Mouse (Mus musculus) heart, adult 10 weeks (tissue): Measurements from ENCODE around the gene Golt1b. TPM values are rescaled to one million over a fixed set of nuclear protein-coding genes. Genes with fewer than 3 reads are reported as not detected.

Source experiments
- polyA plus RNA-seq: library from polyadenylated mRNA; stranded (reverse); fragments of 350-450 nt; fragmentation: Illumina TruSeq; extraction: RNeasy Lipid Tissue Mini Kit (QIAGEN cat#74804); gene quantifications from one replicate; pipeline ENCODE4 v1.2.3, GENCODE M21; 2014; ENCODE audit warnings: low read depth, low replicate concordance

The Golt1b gene
- 14.0 TPM for polyA plus RNA-seq

GRCm38 (mm10) chr6:142387011-142387754 is at the start of gene Golt1b, which contains the start of gene Recql:
Gene Golt1b (plus strand): TSS chr6:142387221.
Gene Recql (minus strand): TSS chr6:142387087.

DNA sequence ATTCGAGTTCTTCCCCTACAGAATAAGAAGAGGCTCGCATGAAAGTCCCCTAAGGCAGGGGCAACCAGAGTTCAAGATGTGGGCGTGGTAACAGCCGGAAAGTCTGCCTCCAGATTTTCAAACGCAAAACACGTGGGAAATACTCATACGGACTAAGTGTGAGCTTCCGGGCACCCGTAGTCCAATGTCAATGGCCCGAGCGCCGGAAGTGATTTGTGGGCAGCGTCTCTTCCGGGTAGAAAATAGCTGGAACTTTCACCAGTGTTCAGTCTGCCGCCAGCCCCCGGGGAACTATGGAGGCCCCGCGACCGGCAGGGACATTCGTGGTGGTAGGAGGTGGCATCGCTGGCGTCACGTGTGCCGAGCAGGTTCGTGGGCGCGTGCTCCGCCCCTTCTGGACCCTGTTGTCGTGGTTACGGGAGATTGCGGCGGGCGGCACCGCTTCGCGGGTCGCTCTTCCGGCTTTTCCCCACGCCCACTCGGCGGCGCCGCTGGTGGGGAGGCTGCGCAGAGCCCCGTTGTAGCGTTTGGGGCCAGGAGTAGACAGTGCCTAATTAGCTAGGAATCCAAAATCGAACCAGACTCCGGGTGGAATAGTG is 41.5 kb upstream of the Golt1b start, which contains the start of gene Pyroxd1:
Gene Pyroxd1 (plus strand): TSS at position 215 of the 599 bp plus-strand sequence.

GRCm38 (mm10) chr6:142412906-142413491 is 26.0 kb downstream of the Golt1b start, which contains the start of gene Spx:
Gene Spx (plus strand): TSS chr6:142413441.

Other genes starting within 250 kb of the Golt1b start
- gene Slco1a6, start 178.7 kb upstream of the Golt1b start, polyA plus RNA-seq = not detected
- not detected for gene Iapp, start 88.8 kb upstream of the Golt1b start, polyA plus RNA-seq
- not detected for gene Slco1a5, start 64.2 kb upstream of the Golt1b start, polyA plus RNA-seq
- 10.7 TPM for gene Pyroxd1, start 41.6 kb upstream of the Golt1b start, polyA plus RNA-seq
- gene Recql, start 134 bp upstream of the Golt1b start, polyA plus RNA-seq = 8.8 TPM
- not detected for gene Spx, start 26.2 kb downstream of the Golt1b start, polyA plus RNA-seq
- gene Gys2, start 85.9 kb downstream of the Golt1b start, polyA plus RNA-seq = 0.16 TPM
- 2,854 TPM for gene Ldhb, start 120.7 kb downstream of the Golt1b start, polyA plus RNA-seq
- gene Kcnj8, start 184.4 kb downstream of the Golt1b start, polyA plus RNA-seq = 30.0 TPM